Mouse (Mus musculus) CH12.LX (cell line): ENCODE measurements around the gene Gprin1.

Experiments used
- CTCF ChIP-seq, 2 experiments: IDR thresholded peaks in 1 of 2; conservative IDR thresholded peaks in 1 of 2; 2 replicates each; pipeline ENCODE4 v1.5.1; 2011 to 2012; ENCODE audit warnings: low read depth in 2 of 2, low read length in 2 of 2, improper control_type of control experiment in 1 of 2, inconsistent platforms in 1 of 2, mild to moderate bottlenecking in 1 of 2, moderate library complexity in 1 of 2
- EP300 ChIP-seq: IDR thresholded peaks from 2 replicates; pipeline ENCODE4 v1.6.1; 2011; ENCODE audit warnings: low read length, improper control_type of control experiment
- ETS1 ChIP-seq: conservative IDR thresholded peaks from 2 replicates; pipeline ENCODE4 v1.6.1; 2012; ENCODE audit warnings: low read depth, mild to moderate bottlenecking, inconsistent platforms, low read length, improper control_type of control experiment, moderate library complexity
- IRF4 ChIP-seq: IDR thresholded peaks from 2 replicates; pipeline ENCODE4 v1.6.1; 2014; ENCODE audit warnings: low read depth, mild to moderate bottlenecking, inconsistent platforms, low read length, improper control_type of control experiment
- JUND ChIP-seq: conservative IDR thresholded peaks from 2 replicates; pipeline ENCODE4 v1.6.1; 2011; ENCODE audit warnings: low read depth, low read length, improper control_type of control experiment
- MAFK ChIP-seq: IDR thresholded peaks from 2 replicates; pipeline ENCODE4 v1.6.1; 2011; ENCODE audit warnings: low read length, improper control_type of control experiment; ENCODE audit not compliant: insufficient replicate concordance
- MAX ChIP-seq: IDR thresholded peaks from 2 replicates; pipeline ENCODE4 v1.6.1; 2011; ENCODE audit warnings: low read length, improper control_type of control experiment
- MAZ ChIP-seq: IDR thresholded peaks from 2 replicates; pipeline ENCODE4 v1.6.1; 2012; ENCODE audit warnings: low read depth, mild to moderate bottlenecking, inconsistent platforms, low read length, improper control_type of control experiment, moderate library complexity
- POLR2A ChIP-seq: IDR thresholded peaks from 2 replicates; pipeline ENCODE4 v1.6.1; 2011; ENCODE audit warnings: low read depth, mild to moderate bottlenecking, improper control_type of control experiment, low read length
- POLR2AphosphoS2 ChIP-seq: IDR thresholded peaks from 2 replicates; pipeline ENCODE4 v1.6.1; 2011; ENCODE audit warnings: low read depth, low read length, improper control_type of control experiment
- SIN3A ChIP-seq: IDR thresholded peaks from 2 replicates; pipeline ENCODE4 v1.6.1; 2012; ENCODE audit warnings: low read length, improper control_type of control experiment, inconsistent platforms

- no peak for TF ChIP-seq EP300
- TF ChIP-seq IRF4 = no peak
- TF ChIP-seq POLR2AphosphoS2 = no peak
- no peak for TF ChIP-seq MAX
- TF ChIP-seq CTCF (conservative IDR thresholded peaks at IDR 0.05 in 1 of 2, IDR thresholded peaks at IDR 0.05 in 1 of 2; ENCODE audit: low read depth in 2 of 2, low read length in 2 of 2) = no peak
- no peak for TF ChIP-seq SIN3A
- no peak for TF ChIP-seq MAZ
- TF ChIP-seq POLR2A = no peak
- no peak for TF ChIP-seq ETS1
- TF ChIP-seq MAFK = no peak
- no peak for TF ChIP-seq JUND
Measured at GRCm38 (mm10) chr13:54701243-54701642, 48.4 kb downstream of the Gprin1 start, which contains the start of gene Cdhr2.
